Mouse (Mus musculus): ENCODE data around the gene Hipk3.

The Hipk3 gene

GRCm38 (mm10) chr2:104470536-104470935 lies 23.7 kb downstream of the Hipk3 start:
- DNase-seq: no peak

- no peak for DNase-seq
These were observed 25.8 kb downstream of the Hipk3 start for GRCm38 (mm10) chr2:104468419-104468818.

GRCm38 (mm10) chr2:104466908-104467616 lies 27.2 kb downstream of the Hipk3 start:
- DNase-seq: no peak

GRCm38 (mm10) chr2:104465639-104466430 lies 28.4 kb downstream of the Hipk3 start:
- no peak for DNase-seq

- no peak for DNase-seq
These were observed 34.2 kb downstream of the Hipk3 start for GRCm38 (mm10) chr2:104460021-104460420.

- no peak for DNase-seq
These were observed 35.5 kb downstream of the Hipk3 start for GRCm38 (mm10) chr2:104458569-104459332.

- no peak for DNase-seq
These were observed 37.1 kb downstream of the Hipk3 start for GRCm38 (mm10) chr2:104457106-104457505.

- no peak for DNase-seq
These were observed 43.6 kb downstream of the Hipk3 start for GRCm38 (mm10) chr2:104450685-104451084.

- DNase-seq: no peak
These were observed 45.1 kb downstream of the Hipk3 start for GRCm38 (mm10) chr2:104449191-104449590.

GRCm38 (mm10) chr2:104448201-104448600 lies 46.0 kb downstream of the Hipk3 start:
- DNase-seq: no peak

- no peak for DNase-seq
These were observed 48.2 kb downstream of the Hipk3 start for GRCm38 (mm10) chr2:104446016-104446415.

- DNase-seq: peak; percentile 30
These were observed 49.5 kb downstream of the Hipk3 start for GRCm38 (mm10) chr2:104444776-104445175.

- no peak for DNase-seq
These were observed 51.9 kb downstream of the Hipk3 start for GRCm38 (mm10) chr2:104442341-104442740.

- DNase-seq: no peak
These were observed 58.0 kb downstream of the Hipk3 start for GRCm38 (mm10) chr2:104436226-104436625.

GRCm38 (mm10) chr2:104431067-104431466 lies 63.2 kb downstream of the Hipk3 start:
- no peak for DNase-seq

- no peak for DNase-seq
These were observed 63.7 kb downstream of the Hipk3 start for GRCm38 (mm10) chr2:104430566-104430965.

- DNase-seq: no peak
These were observed 68.1 kb downstream of the Hipk3 start for GRCm38 (mm10) chr2:104426112-104426511.

- DNase-seq: no peak
These were observed 72.0 kb downstream of the Hipk3 start for GRCm38 (mm10) chr2:104422230-104422629.

- no peak for DNase-seq
These were observed 73.4 kb downstream of the Hipk3 start for GRCm38 (mm10) chr2:104420805-104421204.

GRCm38 (mm10) chr2:104419999-104420398 lies 74.2 kb downstream of the Hipk3 start:
- no peak for DNase-seq

- no peak for DNase-seq
These were observed 74.8 kb downstream of the Hipk3 start for GRCm38 (mm10) chr2:104419411-104419810.

- DNase-seq: no peak
These were observed 81.2 kb downstream of the Hipk3 start for GRCm38 (mm10) chr2:104413011-104413410.

- no peak for DNase-seq
These were observed 81.8 kb downstream of the Hipk3 start for GRCm38 (mm10) chr2:104412496-104412895.

- DNase-seq: no peak
These were observed 82.4 kb downstream of the Hipk3 start for GRCm38 (mm10) chr2:104411806-104412205.
